Mouse (Mus musculus): Measurements from ENCODE around the gene Rorc.

GRCm38 (mm10) chr3:94396851-94397250 lies 24.3 kb downstream of the Rorc start:
- no peak for TF ChIP-seq CTCF (IDR thresholded peaks at IDR 0.05; ENCODE audit: low read depth)
- TF ChIP-seq EP300 (IDR thresholded peaks at IDR 0.05; ENCODE audit: low read depth): no peak

Measured in liver, postnatal 0 days (tissue).